Comparison of ENCODE assay signal across 8 mouse cellular contexts in the genomic region with DNA sequence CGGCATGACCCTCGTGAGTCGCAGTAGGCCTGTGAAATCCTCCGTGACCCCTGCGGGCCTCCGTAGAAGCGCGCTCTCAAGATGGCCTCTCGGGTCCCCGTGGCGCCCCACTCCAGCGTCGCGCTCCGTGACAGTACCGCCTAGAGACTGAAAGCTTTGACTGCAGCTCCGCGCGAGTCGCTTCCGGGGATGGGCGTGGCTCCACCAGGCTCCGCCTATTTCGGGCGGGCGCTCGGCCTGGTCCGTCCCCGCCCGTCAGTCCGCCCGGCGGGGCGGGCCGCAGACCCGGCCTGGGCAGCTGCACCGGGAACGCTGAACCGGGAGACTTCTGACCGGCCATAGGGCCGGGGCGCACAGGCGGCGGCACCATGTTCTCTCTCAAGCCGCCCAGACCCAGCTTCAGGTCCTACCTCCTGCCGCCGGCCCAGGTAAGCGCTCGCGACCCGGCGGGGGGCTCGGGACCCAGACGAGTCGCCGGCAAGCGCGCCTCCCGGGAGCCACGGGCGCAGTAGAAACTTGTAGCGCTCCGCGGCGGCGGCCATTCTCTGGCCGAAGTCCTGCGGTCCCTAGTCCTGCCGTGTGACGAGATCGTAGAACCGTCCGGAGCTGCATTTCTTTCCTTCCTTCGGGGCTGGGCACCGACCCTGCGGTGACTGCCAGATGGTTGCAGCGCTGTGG. TPM values are rescaled to one million over a fixed set of nuclear protein-coding genes. Genes with fewer than 3 reads are reported as not detected.
A peak's percentile ranks its signal among the peaks of the same experiment; 100 is the strongest.
DNase-seq lines count a peak whose midpoint lies in the region; ATAC-seq lines count a peak whose summit lies in the region.

A gene (plus strand): TSS at position 240 of the 678 bp plus-strand sequence.

- ATAC-seq in hindbrain, embryonic 11.5 days (ENCODE audit: low FRiP score) = peak; percentile 99

- WGBS in hindbrain, embryonic 11.5 days = under 1% methylated on average over 70 of the region's 77 CpGs

- no peaks in the 10 kb centered on the region for H3K36me3 ChIP-seq in hindbrain, embryonic 11.5 days (ENCODE audit: control insufficient read depth, insufficient read depth, low read length)

- no peaks in the 10 kb centered on the region for H3K9me3 ChIP-seq in hindbrain, embryonic 11.5 days (ENCODE audit: control insufficient read depth, low read length)

- peak within 1 kb of the TSS; percentile 88 for H3K9ac ChIP-seq in hindbrain, embryonic 11.5 days (ENCODE audit: low read depth, low read length)

- DNase-seq in Muller cell, postnatal 12 days (ENCODE audit: inconsistent ontology term) = peak; percentile 99
- peak; percentile 98 for DNase-seq in cerebellum, adult 9-11 months
- peak; percentile 97 to 98 for DNase-seq in frontal cortex, adult 2 months (ENCODE audit: extremely low spot score in 1 of 2, low spot score in 1 of 2)
- DNase-seq in hindbrain, embryonic 11.5 days (ENCODE audit: low spot score) = peak; percentile 97
- DNase-seq in layer of hippocampus, postnatal 10 days (ENCODE audit: low spot score in 2 of 2) = peak; percentile 99
- DNase-seq in lung, postnatal 10 days = peak; percentile 99
- DNase-seq in ovary, postnatal 36 days (ENCODE audit: low spot score) = peak; percentile 99
- peak; percentile 98 for DNase-seq in thymus, postnatal 25 days

- H3K4me2 ChIP-seq in hindbrain, embryonic 11.5 days (replicated peaks; ENCODE audit: low read depth, low read length) = peak within 1 kb of the TSS; percentile 56

- H3K27ac ChIP-seq in hindbrain, embryonic 11.5 days (ENCODE audit: low read depth, low read length) = peak within 1 kb of the TSS; percentile 79

- H3K27me3 ChIP-seq in hindbrain, embryonic 11.5 days (ENCODE audit: control insufficient read depth, insufficient read depth, low read length) = no peaks in the 10 kb centered on the region

- peak within 1 kb of the TSS; percentile 85 for H3K4me3 ChIP-seq in hindbrain, embryonic 11.5 days (ENCODE audit: low read depth, low read length)

- no peaks in the 10 kb centered on the region for H3K4me1 ChIP-seq in hindbrain, embryonic 11.5 days (replicated peaks; ENCODE audit: control insufficient read depth, insufficient read depth, low read length)

RNA-seq across cellular contexts. Expression of the gene that starts here (rescaled TPM):
- 11.3 TPM in 2 replicates for polyA plus RNA-seq in frontal cortex, adult 2 months (2012; rRNA removed)
- 15.1 and 15.3 TPM in 2 replicates for polyA plus RNA-seq in hindbrain, embryonic 11.5 days (2014; fragmentation: Nextera tagmentation; extraction: Ambion mirVana)
- total RNA-seq in layer of hippocampus, postnatal 10 days (2021) = 10 to 100 TPM; 16.1 to 17.9 TPM

Comparison
In these comparisons a context has a peak if more than half of its experiments do, and no peak if none do; other contexts are left out.
1. Peak in every context shown above with its lines: DNase-seq, ATAC-seq, H3K4me3 ChIP-seq and H3K27ac ChIP-seq.